Mouse (Mus musculus) CD4-positive, CD25-positive, alpha-beta regulatory T cell, adult 4 months (primary cell): ENCODE results near the gene Abcc3. TPM values are rescaled to one million over a fixed set of nuclear protein-coding genes. Genes with fewer than 3 reads are reported as not detected.
"Not testable (repeated sequence)": the region's sequence is repeated elsewhere in the genome, so short reads cannot be mapped to it uniquely, and the experiment has no call there.

Experiments
- ATAC-seq: one replicate; pipeline ENCODE4 v1.8.0; 2017
- polyA plus RNA-seq, 2 experiments: library from polyadenylated mRNA; unstranded; fragments of 100-300 nt; shearing (Covaris generic); gene quantifications; one replicate each; pipeline ENCODE4 v1.2.1; 2017

Gene Abcc3
- polyA plus RNA-seq, 2 experiments from 2014 or later = 0.67 to 2.8 TPM

- not testable (repeated sequence) for ATAC-seq
These were observed 9.2 kb upstream of the Abcc3 start for GRCm38 (mm10) chr11:94402029-94402428.

- ATAC-seq = no peak
These were observed 8.2 kb upstream of the Abcc3 start for GRCm38 (mm10) chr11:94400996-94401395.

GRCm38 (mm10) chr11:94394107-94394506 lies 1.3 kb upstream of the Abcc3 start:
- ATAC-seq = no peak

- ATAC-seq = not testable (repeated sequence)
These were observed 693 bp upstream of the Abcc3 start for GRCm38 (mm10) chr11:94393490-94393889.

- no peak for ATAC-seq
These were observed 1.1 kb downstream of the Abcc3 start for GRCm38 (mm10) chr11:94391661-94392060.

- ATAC-seq = no peak
These were observed 2.0 kb downstream of the Abcc3 start for GRCm38 (mm10) chr11:94390825-94391224.

GRCm38 (mm10) chr11:94389724-94390396 lies 2.9 kb downstream of the Abcc3 start:
- ATAC-seq = no peak

- ATAC-seq = no peak
These were observed 3.8 kb downstream of the Abcc3 start for GRCm38 (mm10) chr11:94389021-94389420.

GRCm38 (mm10) chr11:94387756-94388155 lies 5.0 kb downstream of the Abcc3 start:
- no peak for ATAC-seq

GRCm38 (mm10) chr11:94385977-94386771 lies 6.6 kb downstream of the Abcc3 start:
- peak; percentile 87 for ATAC-seq

GRCm38 (mm10) chr11:94379736-94380135 lies 13.1 kb downstream of the Abcc3 start:
- no peak for ATAC-seq

- ATAC-seq = no peak
These were observed 13.7 kb downstream of the Abcc3 start for GRCm38 (mm10) chr11:94379061-94379460.

- ATAC-seq = no peak
These were observed 18.4 kb downstream of the Abcc3 start for GRCm38 (mm10) chr11:94374276-94374948.

GRCm38 (mm10) chr11:94370809-94371208 lies 22.0 kb downstream of the Abcc3 start:
- ATAC-seq = peak; percentile 69

GRCm38 (mm10) chr11:94369981-94370380 lies 22.8 kb downstream of the Abcc3 start:
- ATAC-seq = peak; percentile 73

- ATAC-seq = no peak
These were observed 27.5 kb downstream of the Abcc3 start for GRCm38 (mm10) chr11:94365340-94365739.

- ATAC-seq = no peak
These were observed 29.1 kb downstream of the Abcc3 start for GRCm38 (mm10) chr11:94363690-94364089.

- no peak for ATAC-seq
These were observed 30.7 kb downstream of the Abcc3 start for GRCm38 (mm10) chr11:94362101-94362500.

GRCm38 (mm10) chr11:94361166-94361870 lies 31.5 kb downstream of the Abcc3 start:
- ATAC-seq = no peak

- no peak for ATAC-seq
These were observed 33.6 kb downstream of the Abcc3 start for GRCm38 (mm10) chr11:94359168-94359567.

- peak; percentile 26 for ATAC-seq
These were observed 37.1 kb downstream of the Abcc3 start for GRCm38 (mm10) chr11:94355521-94356217.

GRCm38 (mm10) chr11:94351094-94351493 lies 41.7 kb downstream of the Abcc3 start:
- no peak for ATAC-seq
